In genomic region chr3:53044682-53045299, GRCm38 (mm10) we compare ENCODE assay signal across 7 mouse cellular contexts. TPM values are rescaled to one million over a fixed set of nuclear protein-coding genes. Genes with fewer than 3 reads are reported as not detected.
DNase-seq lines count a peak whose midpoint lies in the region; ATAC-seq and TF ChIP-seq lines count a peak whose summit lies in the region.

No protein-coding gene starts in this region.

- no peaks in the 10 kb centered on the region for H3K27me3 ChIP-seq in kidney, postnatal 0 days (ENCODE audit: insufficient read depth, low read length)
- no peaks in the 10 kb centered on the region for H3K27me3 ChIP-seq in hindbrain, postnatal 0 days (ENCODE audit: insufficient read depth, low read length)
- H3K27me3 ChIP-seq in neural tube, embryonic 12.5 days (replicated peaks), result 0 out of 2 replicates have a peak, but pooled peaks cover 9% of the 10 kb centered on the region

- peak overlapping the region; percentile 75 for H3K4me3 ChIP-seq in kidney, postnatal 0 days (replicated peaks; ENCODE audit: low read depth, low read length)
- peak overlapping the region; percentile 74 for H3K4me3 ChIP-seq in embryonic fibroblast, embryonic 13.5 days (ENCODE audit: insufficient read depth, low read length)
- H3K4me3 ChIP-seq in hindbrain, postnatal 0 days (ENCODE audit: low read length), result peak overlapping the region; percentile 71
- H3K4me3 ChIP-seq in neural tube, embryonic 12.5 days, result peak overlapping the region; percentile 21

- peak; percentile 54 for DNase-seq in kidney, postnatal 0 days (ENCODE audit: low spot score)
- DNase-seq in kidney, adult 8-10 months, result no peak
- DNase-seq in hindbrain, postnatal 0 days (ENCODE audit: low spot score), result no peak
- no peak for DNase-seq in thymus, postnatal 10 days (ENCODE audit: low spot score in 2 of 2)
- DNase-seq in layer of hippocampus, adult 9-10 months (ENCODE audit: low spot score), result no peak

- no peak for TF ChIP-seq CTCF in kidney, postnatal 0 days (IDR thresholded peaks at IDR 0.05; ENCODE audit: low read depth)
- no peak for TF ChIP-seq CTCF in embryonic fibroblast, embryonic 13.5 days (IDR thresholded peaks at IDR 0.05; ENCODE audit: borderline replicate concordance, insufficient read depth, low read length)
- no peak for TF ChIP-seq CTCF in hindbrain, postnatal 0 days (IDR thresholded peaks at IDR 0.05; ENCODE audit: low read depth)

- peak overlapping the region; percentile 14; the same call in 1 of the 2 replicates for H3K27ac ChIP-seq in kidney, postnatal 0 days
- peak overlapping the region; percentile 94 for H3K27ac ChIP-seq in embryonic fibroblast, embryonic 13.5 days (ENCODE audit: insufficient read depth, low read length)
- no peak overlapping the region for H3K27ac ChIP-seq in hindbrain, postnatal 0 days
- no peak overlapping the region for H3K27ac ChIP-seq in neural tube, embryonic 12.5 days

- no peaks in the 10 kb centered on the region for H3K9me3 ChIP-seq in kidney, postnatal 0 days (replicated peaks; ENCODE audit: low read length)
- H3K9me3 ChIP-seq in hindbrain, postnatal 0 days (ENCODE audit: low read length), result no peaks in the 10 kb centered on the region
- H3K9me3 ChIP-seq in neural tube, embryonic 12.5 days, result no peaks in the 10 kb centered on the region

- H3K9ac ChIP-seq in kidney, postnatal 0 days (ENCODE audit: low read depth, low read length), result no peak overlapping the region; the same call in 1 of the 2 replicates
- no peak overlapping the region for H3K9ac ChIP-seq in hindbrain, postnatal 0 days (replicated peaks; ENCODE audit: low read length)
- 0 out of 2 replicates have a peak overlapping the region, but pooled peaks have one; percentile 2 for H3K9ac ChIP-seq in neural tube, embryonic 12.5 days

- peak overlapping the region; percentile 87 for H3K4me2 ChIP-seq in kidney, postnatal 0 days (ENCODE audit: low read length)
- H3K4me2 ChIP-seq in hindbrain, postnatal 0 days (ENCODE audit: low read depth, low read length), result peak overlapping the region; percentile 84
- H3K4me2 ChIP-seq in neural tube, embryonic 12.5 days (replicated peaks), result peak overlapping the region; percentile 89

- H3K36me3 ChIP-seq in kidney, postnatal 0 days (ENCODE audit: insufficient read depth, low read length), result no peaks in the 10 kb centered on the region
- no peaks in the 10 kb centered on the region for H3K36me3 ChIP-seq in hindbrain, postnatal 0 days (ENCODE audit: insufficient read depth, low read length)
- H3K36me3 ChIP-seq in neural tube, embryonic 12.5 days, result no peaks in the 10 kb centered on the region

- TF ChIP-seq POLR2A in embryonic fibroblast, embryonic 13.5 days (IDR thresholded peaks at IDR 0.05; ENCODE audit: low read depth, low read length), result no peak

- no peak for ATAC-seq in kidney, postnatal 0 days (replicated peaks; ENCODE audit: low FRiP score, low read depth)
- no peak for ATAC-seq in hindbrain, postnatal 0 days
- ATAC-seq in neural tube, embryonic 12.5 days (ENCODE audit: low FRiP score, low read depth), result no peak; the same call in 1 of the 2 replicates

- 41% methylated on average over 11 of the region's 11 CpGs for WGBS in kidney, postnatal 0 days
- WGBS in hindbrain, postnatal 0 days, result 45% methylated on average over 11 of the region's 11 CpGs
- 41% methylated on average over 11 of the region's 11 CpGs for whole genome bisulfite sequencing in neural tube, embryonic 12.5 days

- 0 out of 2 replicates have a peak, but pooled peaks cover 4% of the 10 kb centered on the region for H3K4me1 ChIP-seq in kidney, postnatal 0 days (replicated peaks; ENCODE audit: insufficient read depth, low read length)
- peaks cover 8% of the 10 kb centered on the region for H3K4me1 ChIP-seq in embryonic fibroblast, embryonic 13.5 days (ENCODE audit: control insufficient read depth, insufficient read depth, low read length)
- no peaks in the 10 kb centered on the region for H3K4me1 ChIP-seq in hindbrain, postnatal 0 days (ENCODE audit: insufficient read depth, low read length)
- peaks cover 39% of the 10 kb centered on the region for H3K4me1 ChIP-seq in neural tube, embryonic 12.5 days

RNA-seq across cellular contexts. Expression of gene Lhfp, which starts 3.5 kb away (rescaled TPM):
- 161 and 166 TPM in 2 replicates for polyA plus RNA-seq in kidney, postnatal 0 days (2015; fragmentation: Nextera tagmentation; extraction: Ambion mirVana)
- polyA plus RNA-seq in embryonic fibroblast, embryonic 13.5 days (2011; ENCODE audit: insufficient read length, low read depth, missing spikeins), result 223 and 225 TPM in 2 replicates
- 57.2 and 60.8 TPM in 2 replicates for total RNA-seq in hindbrain, postnatal 0 days (2014; rRNA removed)
- 67.9 and 68.0 TPM in 2 replicates for polyA plus RNA-seq in hindbrain, postnatal 0 days (2015; fragmentation: Nextera tagmentation; extraction: Ambion mirVana)
- 50.7 and 63.6 TPM in 2 replicates for polyA plus RNA-seq in neural tube, embryonic 12.5 days (2016; fragmentation: Nextera tagmentation; extraction: Ambion mirVana)

RNA-seq across cellular contexts. Expression of gene Cog6, which starts 27.8 kb away (rescaled TPM):
- polyA plus RNA-seq in kidney, postnatal 0 days (2015; fragmentation: Nextera tagmentation; extraction: Ambion mirVana), result 42.1 and 44.4 TPM in 2 replicates
- polyA plus RNA-seq in embryonic fibroblast, embryonic 13.5 days (2011; ENCODE audit: insufficient read length, low read depth, missing spikeins), result 29.3 and 34.1 TPM in 2 replicates
- 23.6 and 28.0 TPM in 2 replicates for total RNA-seq in hindbrain, postnatal 0 days (2014; rRNA removed)
- 24.8 and 27.6 TPM in 2 replicates for polyA plus RNA-seq in hindbrain, postnatal 0 days (2015; fragmentation: Nextera tagmentation; extraction: Ambion mirVana)
- 48.4 and 55.3 TPM in 2 replicates for polyA plus RNA-seq in neural tube, embryonic 12.5 days (2016; fragmentation: Nextera tagmentation; extraction: Ambion mirVana)

Comparison
In these comparisons a context has a peak if more than half of its experiments do, and no peak if none do; other contexts are left out.
1. H3K27ac ChIP-seq: peak in kidney, postnatal 0 days (single experiment) and embryonic fibroblast, embryonic 13.5 days (single experiment); none in hindbrain, postnatal 0 days (single experiment) and neural tube, embryonic 12.5 days (single experiment).
2. H3K4me3 ChIP-seq: peak in every context shown above with its lines; median percentile 75 in kidney, postnatal 0 days; 74 in embryonic fibroblast, embryonic 13.5 days; 71 in hindbrain, postnatal 0 days; 21 in neural tube, embryonic 12.5 days.
3. Peak in every context shown above with its lines, with median percentiles within 50 percentile points of each other: H3K4me2 ChIP-seq.